Mouse (Mus musculus) liver (tissue): ENCODE measurements around the gene Lsp1.

Experiments used
- DNase-seq: peaks from one replicate; pipeline ENCODE4 v3.0.0-alpha.2; 2020; ENCODE audit warnings: mixed read lengths

Gene Lsp1

GRCm38 (mm10) chr7:142460636-142461077 lies at the start of gene Lsp1:
TSS of gene Lsp1 (plus strand) at chr7:142460809.
- DNase-seq = no peak

GRCm38 (mm10) chr7:142413285-142413684 lies 47.3 kb upstream of the Lsp1 start:
- peak; percentile 56 for DNase-seq

GRCm38 (mm10) chr7:142415314-142415713 lies 45.3 kb upstream of the Lsp1 start:
- no peak for DNase-seq

- no peak for DNase-seq
These were observed 44.4 kb upstream of the Lsp1 start for GRCm38 (mm10) chr7:142416225-142416624.

GRCm38 (mm10) chr7:142418027-142418426 lies 42.6 kb upstream of the Lsp1 start:
- no peak for DNase-seq

- no peak for DNase-seq
These were observed 41.9 kb upstream of the Lsp1 start for GRCm38 (mm10) chr7:142418679-142419078.

- DNase-seq = peak; percentile 59
These were observed 40.7 kb upstream of the Lsp1 start for GRCm38 (mm10) chr7:142419887-142420286.

- peak; percentile 47 for DNase-seq
These were observed 38.8 kb upstream of the Lsp1 start for GRCm38 (mm10) chr7:142421826-142422225.

GRCm38 (mm10) chr7:142425641-142426213 lies 34.9 kb upstream of the Lsp1 start:
- peak; percentile 34 for DNase-seq

GRCm38 (mm10) chr7:142428213-142428612 lies 32.4 kb upstream of the Lsp1 start:
- DNase-seq = peak; percentile 71

GRCm38 (mm10) chr7:142430160-142430678 lies 30.4 kb upstream of the Lsp1 start:
- DNase-seq = peak; percentile 49

- DNase-seq = no peak
These were observed 29.5 kb upstream of the Lsp1 start for GRCm38 (mm10) chr7:142431106-142431505.

- DNase-seq = no peak
These were observed 27.0 kb upstream of the Lsp1 start for GRCm38 (mm10) chr7:142433623-142434022.

- DNase-seq = no peak
These were observed 26.3 kb upstream of the Lsp1 start, which contains the start of gene Syt8 for GRCm38 (mm10) chr7:142434137-142434865. TSS of gene Syt8 (plus strand) at chr7:142434850.

GRCm38 (mm10) chr7:142435524-142435923 lies 25.1 kb upstream of the Lsp1 start:
- peak; percentile 64 for DNase-seq

- DNase-seq = no peak
These were observed 23.3 kb upstream of the Lsp1 start for GRCm38 (mm10) chr7:142437324-142437723.

GRCm38 (mm10) chr7:142439966-142440365 lies 20.6 kb upstream of the Lsp1 start:
- no peak for DNase-seq

- DNase-seq = peak; percentile 46
These were observed 19.9 kb upstream of the Lsp1 start for GRCm38 (mm10) chr7:142440657-142441114.

GRCm38 (mm10) chr7:142441585-142441984 lies 19.0 kb upstream of the Lsp1 start, which contains the start of gene Tnni2:
TSS of gene Tnni2 (plus strand) at chr7:142441808.
- DNase-seq = no peak

- no peak for DNase-seq
These were observed 18.3 kb upstream of the Lsp1 start for GRCm38 (mm10) chr7:142442081-142442907.

GRCm38 (mm10) chr7:142442908-142443420 lies 17.6 kb upstream of the Lsp1 start:
- DNase-seq = no peak

- no peak for DNase-seq
These were observed 17.1 kb upstream of the Lsp1 start for GRCm38 (mm10) chr7:142443474-142443873.

GRCm38 (mm10) chr7:142444171-142444570 lies 16.4 kb upstream of the Lsp1 start:
- DNase-seq = no peak
